Mouse (Mus musculus) liver, postnatal 0 days (tissue): ENCODE results near the gene Gopc.

Experiments
- CTCF ChIP-seq: sonication (generic); IDR thresholded peaks from 2 replicates; pipeline ENCODE4 v1.5.1; 2016; ENCODE audit warnings: antibody characterized with exemption, low read depth
- EP300 ChIP-seq: IDR thresholded peaks from 2 replicates; pipeline ENCODE4 v1.6.1; 2016; ENCODE audit warnings: antibody characterized with exemption, low read depth, mild to moderate bottlenecking

- TF ChIP-seq CTCF (no peak), EP300 (no peak)
These were observed 1.6 kb upstream of the Gopc start for GRCm38 (mm10) chr10:52383522-52383921.
